Mouse (Mus musculus): Measurements from ENCODE around the gene Heatr5a. TPM values are rescaled to one million over a fixed set of nuclear protein-coding genes. Genes with fewer than 3 reads are reported as not detected.

The Heatr5a gene
- polyA plus RNA-seq, 1 experiment from 2014 or later: 6.2 TPM

- Histone ChIP-seq H3K27me3 (no peaks in the 10 kb centered on the region), H3K36me3 (no peaks in the 10 kb centered on the region), H3K9me3 (replicated peaks) (no peaks in the 10 kb centered on the region), H3K9ac (no peak overlapping the region), H3K4me3 (no peak overlapping the region), H3K4me2 (no peak overlapping the region), H3K4me1 (replicated peaks) (no peaks in the 10 kb centered on the region), H3K27ac (no peak overlapping the region)
- WGBS: 73% methylated on average over 13 of the region's 13 CpGs
- ATAC-seq (replicated peaks; ENCODE audit: insufficient number of reproducible peaks, insufficient read depth, low FRiP score, low read depth): no peak
Observed at GRCm38 (mm10) chr12:51858134-51859028, 112.7 kb downstream of the Heatr5a start.

DNA sequence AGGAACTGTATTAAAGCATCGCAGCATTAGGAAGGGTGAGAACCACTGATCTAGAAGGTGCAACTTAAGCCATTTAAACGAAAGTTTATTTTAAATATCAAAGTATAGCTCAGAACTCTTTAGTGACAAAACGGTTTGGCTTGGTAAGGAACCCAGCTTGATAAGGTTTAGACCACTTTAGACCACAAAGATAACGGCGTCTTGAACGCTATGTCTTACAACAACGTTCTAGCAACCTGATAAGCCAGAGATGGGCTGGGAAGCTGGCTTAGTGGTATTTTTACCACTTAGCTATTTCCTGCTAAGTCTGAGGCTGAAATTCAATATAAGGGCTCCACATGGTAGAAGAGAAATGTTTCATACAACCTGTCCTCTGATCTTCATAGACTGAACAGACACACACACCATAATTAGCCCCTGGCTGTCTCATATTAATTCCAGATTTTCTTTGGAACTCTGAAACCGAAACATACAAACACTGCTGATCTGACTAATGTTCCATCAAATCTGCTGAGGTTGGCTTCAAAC lies 114.3 kb downstream of the Heatr5a start:
- H3K4me1 ChIP-seq (replicated peaks): no peaks in the 10 kb centered on the region
- H3K27me3 ChIP-seq: no peaks in the 10 kb centered on the region
- no peak for ATAC-seq (replicated peaks; ENCODE audit: insufficient number of reproducible peaks, insufficient read depth, low FRiP score, low read depth)
- 48% methylated on average over 8 of the region's 8 CpGs for WGBS
- H3K4me3 ChIP-seq: no peak overlapping the region
- H3K4me2 ChIP-seq: no peak overlapping the region
- H3K27ac ChIP-seq: no peak overlapping the region
- no peaks in the 10 kb centered on the region for H3K36me3 ChIP-seq
- H3K9ac ChIP-seq: no peak overlapping the region
- no peaks in the 10 kb centered on the region for H3K9me3 ChIP-seq (replicated peaks)

DNA sequence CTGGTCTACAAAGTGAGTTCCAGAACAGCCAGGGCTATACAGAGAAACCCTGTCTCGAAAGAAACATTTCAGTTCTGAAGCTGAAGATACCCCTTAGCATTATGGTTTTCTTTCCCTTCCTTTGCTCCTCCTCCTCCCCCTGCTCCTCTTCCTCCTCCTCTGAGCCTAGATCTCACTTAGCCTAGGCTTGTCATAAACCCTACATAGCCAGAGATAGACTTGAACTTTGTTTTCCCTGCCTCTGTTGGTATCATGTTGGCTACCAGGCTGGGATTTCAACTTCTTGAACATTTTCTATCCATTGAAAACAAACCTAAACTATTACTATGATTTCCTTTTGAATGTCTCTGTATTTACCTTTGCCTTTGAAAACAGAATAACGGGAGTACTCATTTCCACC lies 115.2 kb downstream of the Heatr5a start:
- Histone ChIP-seq H3K27me3 (no peaks in the 10 kb centered on the region), H3K4me1 (replicated peaks) (no peaks in the 10 kb centered on the region), H3K27ac (no peak overlapping the region), H3K4me3 (no peak overlapping the region), H3K9ac (no peak overlapping the region), H3K4me2 (no peak overlapping the region), H3K9me3 (replicated peaks) (no peaks in the 10 kb centered on the region), H3K36me3 (no peaks in the 10 kb centered on the region)
- ATAC-seq (replicated peaks; ENCODE audit: insufficient number of reproducible peaks, insufficient read depth, low FRiP score, low read depth): no peak
- WGBS: 86% methylated on average over 2 of the region's 2 CpGs

DNA sequence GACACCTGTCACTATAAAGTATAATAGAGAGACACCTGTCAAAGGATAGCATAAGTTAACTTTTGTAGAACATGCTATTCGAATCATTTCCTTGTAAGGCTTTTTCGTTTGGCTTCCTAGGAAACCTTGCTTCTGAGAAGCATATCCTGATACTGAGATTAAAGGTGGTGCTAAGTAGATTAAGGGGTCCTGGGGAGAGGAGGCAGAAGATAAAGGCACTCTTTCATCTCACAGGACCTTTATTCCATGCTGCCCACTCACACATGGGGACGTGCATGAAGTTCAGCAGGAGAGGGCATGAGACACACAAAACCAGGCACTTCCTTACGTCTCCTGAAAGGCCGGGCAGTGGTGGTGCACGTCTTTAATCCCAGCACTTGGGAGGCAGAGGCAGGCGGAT lies 115.7 kb downstream of the Heatr5a start:
- no peak for ATAC-seq (replicated peaks; ENCODE audit: insufficient number of reproducible peaks, insufficient read depth, low FRiP score, low read depth)
- H3K9me3 ChIP-seq (replicated peaks): no peaks in the 10 kb centered on the region
- H3K4me3 ChIP-seq: no peak overlapping the region
- no peak overlapping the region for H3K4me2 ChIP-seq
- no peaks in the 10 kb centered on the region for H3K27me3 ChIP-seq
- 63% methylated on average over 7 of the region's 7 CpGs for WGBS
- H3K9ac ChIP-seq: no peak overlapping the region
- H3K27ac ChIP-seq: no peak overlapping the region
- no peaks in the 10 kb centered on the region for H3K36me3 ChIP-seq
- H3K4me1 ChIP-seq (replicated peaks): no peaks in the 10 kb centered on the region

DNA sequence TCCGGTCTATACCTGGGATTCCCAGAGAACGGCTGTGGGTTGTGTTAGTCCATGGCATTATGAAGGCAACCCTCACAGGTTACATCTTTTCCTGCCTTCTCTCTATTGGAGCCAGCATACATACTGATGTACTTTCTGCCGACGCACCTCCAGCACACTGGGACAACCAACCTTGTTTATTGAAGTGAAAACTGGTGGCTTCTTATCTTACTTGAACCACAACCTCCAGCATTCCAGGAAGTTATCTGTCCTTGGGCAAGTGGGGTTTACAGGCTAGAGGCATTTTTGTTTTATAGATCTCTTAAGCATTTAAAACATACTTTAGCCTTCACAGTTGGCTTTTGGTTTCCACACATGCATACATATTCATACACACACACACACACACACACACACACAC lies 119.5 kb downstream of the Heatr5a start:
- H3K9ac ChIP-seq: no peak overlapping the region
- no peaks in the 10 kb centered on the region for H3K36me3 ChIP-seq
- no peaks in the 10 kb centered on the region for H3K9me3 ChIP-seq (replicated peaks)
- H3K4me3 ChIP-seq: no peak overlapping the region
- H3K27ac ChIP-seq: no peak overlapping the region
- 76% methylated on average over 4 of the region's 4 CpGs for WGBS
- peaks cover 2% of the 10 kb centered on the region; the same call in 1 of the 2 replicates for H3K4me1 ChIP-seq (replicated peaks)
- H3K27me3 ChIP-seq: no peaks in the 10 kb centered on the region
- no peak overlapping the region for H3K4me2 ChIP-seq
- ATAC-seq (replicated peaks; ENCODE audit: insufficient number of reproducible peaks, insufficient read depth, low FRiP score, low read depth): no peak

- no peak overlapping the region for H3K4me2 ChIP-seq
- H3K9me3 ChIP-seq (replicated peaks): no peaks in the 10 kb centered on the region
- H3K4me1 ChIP-seq (replicated peaks): peaks cover 2% of the 10 kb centered on the region; the same call in 1 of the 2 replicates
- no peaks in the 10 kb centered on the region for H3K27me3 ChIP-seq
- ATAC-seq (replicated peaks; ENCODE audit: insufficient number of reproducible peaks, insufficient read depth, low FRiP score, low read depth): no peak
- no peak overlapping the region for H3K4me3 ChIP-seq
- H3K27ac ChIP-seq: no peak overlapping the region
- no peaks in the 10 kb centered on the region for H3K36me3 ChIP-seq
- no peak overlapping the region for H3K9ac ChIP-seq
- 83% methylated on average over 3 of the region's 3 CpGs for WGBS
Observed at GRCm38 (mm10) chr12:51851155-51851554, 120.0 kb downstream of the Heatr5a start.

- 81% methylated on average over 4 of the region's 4 CpGs for WGBS
- Histone ChIP-seq H3K9ac (no peak overlapping the region), H3K9me3 (replicated peaks) (no peaks in the 10 kb centered on the region), H3K4me2 (no peak overlapping the region), H3K27me3 (no peaks in the 10 kb centered on the region), H3K4me3 (no peak overlapping the region), H3K36me3 (no peaks in the 10 kb centered on the region), H3K4me1 (replicated peaks) (peaks cover 3% of the 10 kb centered on the region), H3K27ac (no peak overlapping the region)
- no peak for ATAC-seq (replicated peaks; ENCODE audit: insufficient number of reproducible peaks, insufficient read depth, low FRiP score, low read depth)
Observed at GRCm38 (mm10) chr12:51850339-51850738, 120.8 kb downstream of the Heatr5a start.

GRCm38 (mm10) chr12:51849902-51850301 lies 121.2 kb downstream of the Heatr5a start:
- Histone ChIP-seq H3K36me3 (no peaks in the 10 kb centered on the region), H3K9ac (no peak overlapping the region), H3K4me2 (no peak overlapping the region), H3K27me3 (no peaks in the 10 kb centered on the region), H3K27ac (no peak overlapping the region), H3K4me3 (no peak overlapping the region), H3K9me3 (replicated peaks) (no peaks in the 10 kb centered on the region), H3K4me1 (replicated peaks) (peaks cover 6% of the 10 kb centered on the region)
- WGBS: 66% methylated on average over 2 of the region's 2 CpGs
- no peak for ATAC-seq (replicated peaks; ENCODE audit: insufficient number of reproducible peaks, insufficient read depth, low FRiP score, low read depth)

GRCm38 (mm10) chr12:51847953-51848680 lies 123.0 kb downstream of the Heatr5a start:
- Histone ChIP-seq H3K4me3 (no peak overlapping the region), H3K4me2 (no peak overlapping the region), H3K9me3 (replicated peaks) (no peaks in the 10 kb centered on the region), H3K36me3 (no peaks in the 10 kb centered on the region), H3K27ac (no peak overlapping the region), H3K9ac (no peak overlapping the region), H3K27me3 (no peaks in the 10 kb centered on the region), H3K4me1 (replicated peaks) (peaks cover 18% of the 10 kb centered on the region)
- WGBS: 62% methylated on average over 9 of the region's 9 CpGs
- ATAC-seq (replicated peaks; ENCODE audit: insufficient number of reproducible peaks, insufficient read depth, low FRiP score, low read depth): no peak

DNA sequence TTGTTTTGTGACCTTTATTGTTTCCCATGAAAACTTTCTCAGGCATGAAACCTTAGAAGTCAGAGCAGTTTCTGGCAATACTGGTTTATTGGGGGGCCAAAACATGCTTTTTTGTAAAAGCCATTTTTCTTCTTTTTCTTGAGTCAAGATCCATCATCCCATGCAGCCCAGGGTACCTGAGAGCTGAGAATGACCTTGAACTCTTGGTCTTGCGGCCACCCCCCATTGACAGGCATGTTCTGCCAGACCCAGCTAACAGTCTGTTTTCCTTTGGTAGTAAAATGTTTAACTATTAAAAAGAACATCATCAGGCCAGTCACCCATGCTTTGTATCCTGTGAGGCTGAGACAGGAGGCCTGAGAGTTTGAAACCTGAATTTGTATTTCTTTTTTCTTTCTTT lies 125.9 kb downstream of the Heatr5a start:
- Histone ChIP-seq H3K4me1 (replicated peaks) (peaks cover 20% of the 10 kb centered on the region), H3K9me3 (replicated peaks) (no peaks in the 10 kb centered on the region), H3K36me3 (no peaks in the 10 kb centered on the region), H3K27me3 (no peaks in the 10 kb centered on the region), H3K4me2 (peak overlapping the region; percentile 65), H3K9ac (no peak overlapping the region), H3K4me3 (peak overlapping the region; percentile 59), H3K27ac (peak overlapping the region; percentile 93)
- WGBS: 18% methylated on average over 1 of the region's 1 CpGs
- ATAC-seq (replicated peaks; ENCODE audit: insufficient number of reproducible peaks, insufficient read depth, low FRiP score, low read depth): no peak

DNA sequence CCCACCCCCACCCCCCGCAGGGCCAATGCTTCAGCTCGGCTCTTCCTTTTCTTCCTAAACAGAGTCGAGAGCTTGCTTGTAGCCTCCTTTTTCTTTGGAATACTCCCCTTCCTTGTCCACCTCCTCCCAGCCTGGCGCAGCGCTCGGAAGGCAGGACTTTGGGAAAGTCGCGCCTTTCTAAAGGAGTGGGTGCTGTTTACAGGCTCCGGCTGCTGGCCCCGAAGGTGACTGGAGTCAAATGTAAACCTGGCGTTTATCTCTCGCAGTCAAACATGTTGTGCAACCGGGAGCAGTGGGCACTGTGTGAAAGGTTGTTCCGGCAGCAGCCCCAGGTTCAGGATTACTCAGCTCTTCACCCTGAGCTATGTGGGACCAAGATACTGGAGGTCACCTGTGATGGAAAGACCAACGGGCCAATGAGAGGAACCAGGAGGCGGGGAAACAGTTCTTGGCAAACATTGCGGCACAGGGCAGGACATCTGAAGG lies 126.3 kb downstream of the Heatr5a start:
- under 1% methylated on average over 17 of the region's 17 CpGs for WGBS
- peak; percentile 94 for ATAC-seq (replicated peaks; ENCODE audit: insufficient number of reproducible peaks, insufficient read depth, low FRiP score, low read depth)
- H3K9me3 ChIP-seq (replicated peaks): no peaks in the 10 kb centered on the region

More for the DNA sequence above, 126.3 kb downstream of the Heatr5a start:
- Histone ChIP-seq H3K4me3 (peak overlapping the region; percentile 59), H3K4me2 (peak overlapping the region; percentile 65), H3K27me3 (no peaks in the 10 kb centered on the region), H3K4me1 (replicated peaks) (peaks cover 20% of the 10 kb centered on the region), H3K27ac (peak overlapping the region; percentile 93), H3K9ac (peak overlapping the region; percentile 65), H3K36me3 (no peaks in the 10 kb centered on the region)
